Mouse (Mus musculus) neural tube, embryonic 14.5 days (tissue): ENCODE measurements around the gene Ache. TPM values are rescaled to one million over a fixed set of nuclear protein-coding genes. Genes with fewer than 3 reads are reported as not detected.

Source experiments
- microRNA-seq: library from miRNA; unstranded; fragments of <30 nt; microRNA quantifications from one replicate; pipeline ENCODE4, GENCODE M21; 2016
- polyA plus RNA-seq: library from polyadenylated mRNA; unstranded; fragments of >200 nt; fragmentation: Nextera tagmentation; extraction: Ambion mirVana; gene quantifications from 2 replicates; pipeline ENCODE4 v1.2.1, GENCODE M21; 2014

Ache gene
- polyA plus RNA-seq, 1 experiment from 2014 or later: 79.1 TPM

Small RNA genes within 50 kb of the gene (microRNA-seq; reads per million reads assigned to microRNA genes)
- 1.1 reads per million for gene Mir7036
- not detected for gene Mir8116

Other genes with a start within 250 kb of the Ache start
- gene Ap1s1, start 241.4 kb upstream of the Ache start, polyA plus RNA-seq: 175 and 176 TPM in 2 replicates
- 0.30 and 0.44 TPM in 2 replicates for gene Serpine1, start 215.3 kb upstream of the Ache start, polyA plus RNA-seq
- gene Trim56, start 171.3 kb upstream of the Ache start, polyA plus RNA-seq: 2.1 and 3.0 TPM in 2 replicates
- gene Muc3, start 138.2 kb upstream of the Ache start, polyA plus RNA-seq: not detected in 2 replicates
- gene Muc3a, start 75.1 kb upstream of the Ache start, polyA plus RNA-seq: 0.37 and 0.91 TPM in 2 replicates
- 19.7 and 24.0 TPM in 2 replicates for gene Ufsp1, start 7.1 kb downstream of the Ache start, polyA plus RNA-seq
- gene Srrt, start 20.2 kb downstream of the Ache start, polyA plus RNA-seq: 81.8 and 91.5 TPM in 2 replicates
- 8.0 and 11.5 TPM in 2 replicates for gene Trip6, start 26.9 kb downstream of the Ache start, polyA plus RNA-seq
- gene Slc12a9, start 46.1 kb downstream of the Ache start, polyA plus RNA-seq: 16.4 and 17.8 TPM in 2 replicates
- gene Ephb4, start 62.6 kb downstream of the Ache start, polyA plus RNA-seq: 2.7 and 8.8 TPM in 2 replicates
- 0.08 TPM in 2 replicates for gene Zan, start 189.5 kb downstream of the Ache start, polyA plus RNA-seq
- 82.9 and 98.3 TPM in 2 replicates for gene Pop7, start 215.0 kb downstream of the Ache start, polyA plus RNA-seq
- gene Gigyf1, start 231.0 kb downstream of the Ache start, polyA plus RNA-seq: 16.3 and 21.2 TPM in 2 replicates
- gene Epo, start 245.7 kb downstream of the Ache start, polyA plus RNA-seq: not detected in 2 replicates
- 553 and 557 TPM in 2 replicates for gene Gnb2, start 246.0 kb downstream of the Ache start, polyA plus RNA-seq